Mouse (Mus musculus) testis, adult 2 months (tissue): Measurements from ENCODE around the gene Aym1. TPM values are rescaled to one million over a fixed set of nuclear protein-coding genes. Genes with fewer than 3 reads are reported as not detected.
A peak's percentile ranks its signal among the peaks of the same experiment; 100 is the strongest.

ENCODE experiments used
- H3K27ac ChIP-seq: fragments of 200-500 bp; 2 replicates; pipeline ENCODE4 v1.5.1; 2012; ENCODE audit warnings: low read depth, low read length; ENCODE audit not compliant: control insufficient read depth, insufficient read depth
- H3K27me3 ChIP-seq: fragments of 200-500 bp; 2 replicates; pipeline ENCODE4 v1.6.1; 2012; ENCODE audit warnings: mild to moderate bottlenecking, low read length, moderate library complexity; ENCODE audit not compliant: control insufficient read depth, insufficient read depth
- H3K36me3 ChIP-seq: fragments of 200-500 bp; 2 replicates; pipeline ENCODE4 v1.6.1; 2012; ENCODE audit warnings: mild to moderate bottlenecking, low read length; ENCODE audit not compliant: control insufficient read depth, insufficient read depth
- H3K4me1 ChIP-seq: fragments of 200-500 bp; 2 replicates; pipeline ENCODE4 v1.6.1; 2012; ENCODE audit warnings: low read length; ENCODE audit not compliant: control insufficient read depth, insufficient read depth
- H3K4me3 ChIP-seq: fragments of 200-500 bp; 2 replicates; pipeline ENCODE4 v1.5.1; 2012; ENCODE audit warnings: low read depth, mild to moderate bottlenecking, low read length, moderate library complexity, mixed read lengths; ENCODE audit not compliant: control insufficient read depth
- CTCF ChIP-seq: fragments of 200-500 bp; IDR thresholded peaks from 2 replicates; pipeline ENCODE4 v1.5.1; 2012; ENCODE audit warnings: low read depth, mild to moderate bottlenecking, inconsistent platforms, low read length, moderate library complexity; ENCODE audit not compliant: control insufficient read depth, insufficient read depth, insufficient replicate concordance
- POLR2A ChIP-seq: fragments of 200-500 bp; IDR thresholded peaks from 2 replicates; pipeline ENCODE4 v1.6.1; 2012; ENCODE audit warnings: low read depth, mild to moderate bottlenecking, inconsistent platforms, low read length, moderate library complexity; ENCODE audit not compliant: control insufficient read depth
- polyA plus RNA-seq: library from polyadenylated mRNA; depleted of rRNA; stranded (reverse); fragments of >200 nt; gene quantifications from 2 replicates; pipeline ENCODE4 v1.2.3, GENCODE M21; 2012

Gene Aym1
- polyA plus RNA-seq, 1 experiment, result 10.8 TPM

- Histone ChIP-seq H3K4me1 (peaks cover 31% of the 10 kb centered on the region), H3K4me3 (peak overlapping the region; percentile 57), H3K36me3 (no peaks in the 10 kb centered on the region), H3K27me3 (no peaks in the 10 kb centered on the region), H3K27ac (peak overlapping the region; percentile 54; the same call in 1 of the 2 replicates)
- TF ChIP-seq POLR2A (no peak), CTCF (no peak)
These were observed 9.5 kb upstream of the Aym1 start for GRCm38 (mm10) chr5:113347593-113347992.

- Histone ChIP-seq H3K4me1 (peaks cover 36% of the 10 kb centered on the region), H3K27ac (peak overlapping the region; percentile 49)
These were observed 8.5 kb upstream of the Aym1 start for GRCm38 (mm10) chr5:113348597-113348996.

GRCm38 (mm10) chr5:113349226-113349625 lies 7.9 kb upstream of the Aym1 start:
- H3K36me3 ChIP-seq, result no peaks in the 10 kb centered on the region
- peaks cover 41% of the 10 kb centered on the region for H3K4me1 ChIP-seq
- H3K4me3 ChIP-seq, result peak overlapping the region; percentile 57; the same call in 1 of the 2 replicates
- TF ChIP-seq CTCF, result no peak
- no peak for TF ChIP-seq POLR2A
- no peaks in the 10 kb centered on the region for H3K27me3 ChIP-seq
- H3K27ac ChIP-seq, result peak overlapping the region; percentile 49

More at GRCm38 (mm10) chr5:113348597-113348996, 8.5 kb upstream of the Aym1 start:
- peak overlapping the region; percentile 57 for H3K4me3 ChIP-seq
- TF ChIP-seq POLR2A, result peak; percentile 41; the same call in 1 of the 2 replicates
- TF ChIP-seq CTCF, result peak; percentile 27; the same call in 1 of the 2 replicates
- H3K27me3 ChIP-seq, result no peaks in the 10 kb centered on the region
- H3K36me3 ChIP-seq, result no peaks in the 10 kb centered on the region

- Histone ChIP-seq H3K36me3 (no peaks in the 10 kb centered on the region), H3K27me3 (no peaks in the 10 kb centered on the region), H3K4me3 (peak overlapping the region; percentile 31), H3K4me1 (peaks cover 39% of the 10 kb centered on the region), H3K27ac (no peak overlapping the region)
- TF ChIP-seq POLR2A, result no peak
These were observed 7.3 kb upstream of the Aym1 start for GRCm38 (mm10) chr5:113349810-113350209.

- Histone ChIP-seq H3K27me3 (no peaks in the 10 kb centered on the region), H3K4me3 (peak overlapping the region; percentile 84), H3K36me3 (no peaks in the 10 kb centered on the region), H3K4me1 (peaks cover 32% of the 10 kb centered on the region), H3K27ac (peak overlapping the region; percentile 75)
- TF ChIP-seq POLR2A, result peak; percentile 51; the same call in 1 of the 2 replicates
- no peak for TF ChIP-seq CTCF
These were observed 5.3 kb upstream of the Aym1 start for GRCm38 (mm10) chr5:113351768-113352167.

- H3K27ac ChIP-seq, result peak overlapping the region; percentile 80
These were observed 4.5 kb upstream of the Aym1 start for GRCm38 (mm10) chr5:113352636-113353035.

GRCm38 (mm10) chr5:113354311-113354710 lies 2.8 kb upstream of the Aym1 start:
- peak overlapping the region; percentile 84 for H3K4me3 ChIP-seq
- no peaks in the 10 kb centered on the region for H3K27me3 ChIP-seq
- TF ChIP-seq CTCF (no peak), POLR2A (no peak)
- H3K36me3 ChIP-seq, result no peaks in the 10 kb centered on the region
- peaks cover 12% of the 10 kb centered on the region for H3K4me1 ChIP-seq
- H3K27ac ChIP-seq, result peak overlapping the region; percentile 61

More at GRCm38 (mm10) chr5:113352636-113353035, 4.5 kb upstream of the Aym1 start:
- Histone ChIP-seq H3K4me3 (peak overlapping the region; percentile 84), H3K27me3 (no peaks in the 10 kb centered on the region), H3K4me1 (peaks cover 26% of the 10 kb centered on the region), H3K36me3 (no peaks in the 10 kb centered on the region)
- no peak for TF ChIP-seq CTCF
- no peak; the same call in 1 of the 2 replicates for TF ChIP-seq POLR2A
